Mouse (Mus musculus) intestine, embryonic 15.5 days (tissue): Measurements from ENCODE around the gene 1700067K01Rik. TPM values are rescaled to one million over a fixed set of nuclear protein-coding genes. Genes with fewer than 3 reads are reported as not detected.
A peak's percentile ranks its signal among the peaks of the same experiment; 100 is the strongest.

Experiments
- ATAC-seq: fragments of 200-750 bp; cut with Nextera tagmentation; 2 replicates; pipeline ENCODE4 v1.8.0; 2017; ENCODE audit warnings: moderate TSS enrichment, moderate library complexity
- H3K27ac ChIP-seq: fragments of 300-500 bp; sonication (generic); 2 replicates; pipeline ENCODE4 v1.5.1; 2015; ENCODE audit warnings: mild to moderate bottlenecking, inconsistent platforms
- H3K27me3 ChIP-seq: fragments of 300-500 bp; sonication (generic); replicated peaks from 2 replicates; pipeline ENCODE4 v1.6.1; 2015; ENCODE audit warnings: inconsistent platforms
- H3K36me3 ChIP-seq: fragments of 300-500 bp; sonication (generic); 2 replicates; pipeline ENCODE4 v1.6.1; 2015; ENCODE audit warnings: inconsistent platforms
- H3K4me1 ChIP-seq: fragments of 300-500 bp; sonication (generic); replicated peaks from 2 replicates; pipeline ENCODE4 v1.6.1; 2015; ENCODE audit warnings: inconsistent platforms
- H3K4me2 ChIP-seq: fragments of 300-500 bp; sonication (generic); replicated peaks from 2 replicates; pipeline ENCODE4 v1.6.1; 2015; ENCODE audit warnings: mild to moderate bottlenecking, inconsistent platforms
- H3K4me3 ChIP-seq: fragments of 300-500 bp; sonication (generic); replicated peaks from 2 replicates; pipeline ENCODE4 v1.5.1; 2015; ENCODE audit warnings: inconsistent platforms
- H3K9ac ChIP-seq: fragments of 300-500 bp; sonication (generic); 2 replicates; pipeline ENCODE4 v1.6.1; 2015; ENCODE audit warnings: inconsistent platforms
- H3K9me3 ChIP-seq: fragments of 300-500 bp; sonication (generic); 2 replicates; pipeline ENCODE4 v1.6.1; 2016; ENCODE audit warnings: inconsistent platforms
- WGBS: fragments of 180-500 bp; shearing (Covaris S2); methylation state at CpG from one replicate; pipeline ENCODE4 v1.1.7; 2015; 5-methylcytosine and 5-hydroxymethylcytosine counted together
- polyA plus RNA-seq: library from polyadenylated mRNA; unstranded; fragments of >200 nt; fragmentation: Nextera tagmentation; extraction: Ambion mirVana; gene quantifications from 2 replicates; pipeline ENCODE4 v1.2.1, GENCODE M21; 2015

1700067K01Rik gene
- polyA plus RNA-seq, result 0.86 and 0.87 TPM in 2 replicates

GRCm38 (mm10) chr8:84001281-84002000, at the start of gene 1700067K01Rik:
Gene 1700067K01Rik (plus strand): TSS chr8:84001502.
- Histone ChIP-seq H3K9ac (no peak within 1 kb of the TSS), H3K36me3 (peaks cover 4% of the 10 kb centered on the region), H3K4me1 (peaks cover 27% of the 10 kb centered on the region), H3K4me3 (no peak within 1 kb of the TSS), H3K27me3 (no peaks in the 10 kb centered on the region), H3K27ac (no peak within 1 kb of the TSS), H3K4me2 (no peak within 1 kb of the TSS; the same call in 1 of the 2 replicates), H3K9me3 (no peaks in the 10 kb centered on the region)
- no peak for ATAC-seq
- 49% methylated on average over 61 of the region's 61 CpGs for WGBS

GRCm38 (mm10) chr8:83954749-83955105, 46.6 kb upstream of the 1700067K01Rik start:
- H3K36me3 ChIP-seq, result no peaks in the 10 kb centered on the region
- H3K4me3 ChIP-seq, result peak overlapping the region; percentile 45
- H3K9me3 ChIP-seq, result no peaks in the 10 kb centered on the region
- no peak for ATAC-seq
- peak overlapping the region; percentile 76 for H3K4me2 ChIP-seq
- H3K27me3 ChIP-seq, result no peaks in the 10 kb centered on the region
- peaks cover 11% of the 10 kb centered on the region for H3K4me1 ChIP-seq
- peak overlapping the region; percentile 51 for H3K9ac ChIP-seq
- H3K27ac ChIP-seq, result 0 out of 2 replicates have a peak overlapping the region, but pooled peaks have one; percentile 27
- WGBS, result 2% methylated on average over 14 of the region's 14 CpGs

GRCm38 (mm10) chr8:83955106-83955957, 46.0 kb upstream of the 1700067K01Rik start, which contains the start of the genes Gm10644 and Asf1b:
Gene Gm10644 (minus strand): TSS chr8:83955205.
Gene Asf1b (plus strand): TSS chr8:83955507.
- Histone ChIP-seq H3K27ac (0 out of 2 replicates have a peak within 1 kb of the TSS, but pooled peaks have one; percentile 27), H3K9me3 (no peaks in the 10 kb centered on the region), H3K4me2 (peak within 1 kb of the TSS; percentile 90), H3K36me3 (no peaks in the 10 kb centered on the region), H3K4me3 (peak within 1 kb of the TSS; percentile 73), H3K27me3 (no peaks in the 10 kb centered on the region), H3K4me1 (peaks cover 11% of the 10 kb centered on the region), H3K9ac (peak within 1 kb of the TSS; percentile 73)
- under 1% methylated on average over 75 of the region's 75 CpGs for WGBS
- ATAC-seq, result peak; percentile 99

- H3K27me3 ChIP-seq, result no peaks in the 10 kb centered on the region
- H3K36me3 ChIP-seq, result no peaks in the 10 kb centered on the region
- WGBS, result 1% methylated on average over 15 of the region's 15 CpGs
- ATAC-seq, result no peak
- H3K27ac ChIP-seq, result no peak overlapping the region
- H3K9ac ChIP-seq, result peak overlapping the region; percentile 73
- H3K4me3 ChIP-seq, result peak overlapping the region; percentile 73
- H3K4me1 ChIP-seq, result peaks cover 11% of the 10 kb centered on the region
- peak overlapping the region; percentile 90 for H3K4me2 ChIP-seq
- H3K9me3 ChIP-seq, result no peaks in the 10 kb centered on the region
These were observed 45.4 kb upstream of the 1700067K01Rik start for GRCm38 (mm10) chr8:83955958-83956218.

- WGBS, result 29% methylated on average over 1 of the region's 1 CpGs
- no peak overlapping the region for H3K27ac ChIP-seq
- H3K4me2 ChIP-seq, result peak overlapping the region; percentile 90
- no peak for ATAC-seq
- peak overlapping the region; percentile 73 for H3K4me3 ChIP-seq
- no peaks in the 10 kb centered on the region for H3K27me3 ChIP-seq
- no peaks in the 10 kb centered on the region for H3K9me3 ChIP-seq
- peak overlapping the region; percentile 73 for H3K9ac ChIP-seq
- H3K4me1 ChIP-seq, result peaks cover 11% of the 10 kb centered on the region
- no peaks in the 10 kb centered on the region for H3K36me3 ChIP-seq
These were observed 44.5 kb upstream of the 1700067K01Rik start for GRCm38 (mm10) chr8:83956789-83957188.

GRCm38 (mm10) chr8:83964015-83964765, 37.1 kb upstream of the 1700067K01Rik start:
- H3K27ac ChIP-seq, result no peak overlapping the region
- no peak overlapping the region for H3K4me3 ChIP-seq
- 88% methylated on average over 5 of the region's 5 CpGs for WGBS
- no peak overlapping the region for H3K9ac ChIP-seq
- H3K4me1 ChIP-seq, result no peaks in the 10 kb centered on the region
- ATAC-seq, result no peak
- peaks cover 11% of the 10 kb centered on the region; the same call in 1 of the 2 replicates for H3K36me3 ChIP-seq
- no peaks in the 10 kb centered on the region for H3K9me3 ChIP-seq
- H3K4me2 ChIP-seq, result no peak overlapping the region
- no peaks in the 10 kb centered on the region for H3K27me3 ChIP-seq

- Histone ChIP-seq H3K27me3 (no peaks in the 10 kb centered on the region), H3K4me3 (no peak overlapping the region), H3K36me3 (peaks cover 13% of the 10 kb centered on the region; the same call in 1 of the 2 replicates), H3K27ac (no peak overlapping the region), H3K9me3 (no peaks in the 10 kb centered on the region), H3K4me2 (no peak overlapping the region), H3K9ac (no peak overlapping the region), H3K4me1 (peaks cover 8% of the 10 kb centered on the region; the same call in 1 of the 2 replicates)
- ATAC-seq, result no peak
- 93% methylated on average over 7 of the region's 7 CpGs for WGBS
These were observed 33.6 kb upstream of the 1700067K01Rik start for GRCm38 (mm10) chr8:83967701-83968100.

- H3K9ac ChIP-seq, result no peak overlapping the region
- 91% methylated on average over 4 of the region's 4 CpGs for WGBS
These were observed 30.2 kb upstream of the 1700067K01Rik start for GRCm38 (mm10) chr8:83971121-83971520.

GRCm38 (mm10) chr8:83971661-83972060, 29.6 kb upstream of the 1700067K01Rik start:
- Histone ChIP-seq H3K27ac (0 out of 2 replicates have a peak overlapping the region, but pooled peaks have one; percentile 78), H3K4me2 (peak overlapping the region; percentile 80), H3K4me1 (peaks cover 24% of the 10 kb centered on the region), H3K9ac (peak overlapping the region; percentile 68; the same call in 1 of the 2 replicates), H3K27me3 (no peaks in the 10 kb centered on the region), H3K36me3 (peaks cover 13% of the 10 kb centered on the region; the same call in 1 of the 2 replicates), H3K4me3 (peak overlapping the region; percentile 99), H3K9me3 (no peaks in the 10 kb centered on the region)
- WGBS, result 77% methylated on average over 6 of the region's 6 CpGs
- no peak for ATAC-seq

More at GRCm38 (mm10) chr8:83971121-83971520, 30.2 kb upstream of the 1700067K01Rik start:
- H3K27me3 ChIP-seq, result no peaks in the 10 kb centered on the region
- no peak overlapping the region for H3K27ac ChIP-seq
- ATAC-seq, result no peak
- H3K36me3 ChIP-seq, result peaks cover 13% of the 10 kb centered on the region; the same call in 1 of the 2 replicates
- no peak overlapping the region for H3K4me3 ChIP-seq
- H3K4me1 ChIP-seq, result peaks cover 22% of the 10 kb centered on the region
- no peak overlapping the region for H3K4me2 ChIP-seq
- no peaks in the 10 kb centered on the region for H3K9me3 ChIP-seq

GRCm38 (mm10) chr8:83972150-83973120, 28.9 kb upstream of the 1700067K01Rik start, which contains the start of gene Prkaca:
Gene Prkaca (plus strand): TSS chr8:83972993.
- peak within 1 kb of the TSS; percentile 86 for H3K4me2 ChIP-seq
- H3K4me1 ChIP-seq, result peaks cover 32% of the 10 kb centered on the region
- no peaks in the 10 kb centered on the region for H3K9me3 ChIP-seq
- H3K9ac ChIP-seq, result peak within 1 kb of the TSS; percentile 89
- H3K27me3 ChIP-seq, result no peaks in the 10 kb centered on the region
- peak within 1 kb of the TSS; percentile 99 for H3K4me3 ChIP-seq
- peak; percentile 99 for ATAC-seq
- WGBS, result under 1% methylated on average over 87 of the region's 94 CpGs
- peaks cover 13% of the 10 kb centered on the region; the same call in 1 of the 2 replicates for H3K36me3 ChIP-seq
- peak within 1 kb of the TSS; percentile 78 for H3K27ac ChIP-seq
